Comparison of ENCODE assay signal across 15 mouse cellular contexts in the genomic region with DNA sequence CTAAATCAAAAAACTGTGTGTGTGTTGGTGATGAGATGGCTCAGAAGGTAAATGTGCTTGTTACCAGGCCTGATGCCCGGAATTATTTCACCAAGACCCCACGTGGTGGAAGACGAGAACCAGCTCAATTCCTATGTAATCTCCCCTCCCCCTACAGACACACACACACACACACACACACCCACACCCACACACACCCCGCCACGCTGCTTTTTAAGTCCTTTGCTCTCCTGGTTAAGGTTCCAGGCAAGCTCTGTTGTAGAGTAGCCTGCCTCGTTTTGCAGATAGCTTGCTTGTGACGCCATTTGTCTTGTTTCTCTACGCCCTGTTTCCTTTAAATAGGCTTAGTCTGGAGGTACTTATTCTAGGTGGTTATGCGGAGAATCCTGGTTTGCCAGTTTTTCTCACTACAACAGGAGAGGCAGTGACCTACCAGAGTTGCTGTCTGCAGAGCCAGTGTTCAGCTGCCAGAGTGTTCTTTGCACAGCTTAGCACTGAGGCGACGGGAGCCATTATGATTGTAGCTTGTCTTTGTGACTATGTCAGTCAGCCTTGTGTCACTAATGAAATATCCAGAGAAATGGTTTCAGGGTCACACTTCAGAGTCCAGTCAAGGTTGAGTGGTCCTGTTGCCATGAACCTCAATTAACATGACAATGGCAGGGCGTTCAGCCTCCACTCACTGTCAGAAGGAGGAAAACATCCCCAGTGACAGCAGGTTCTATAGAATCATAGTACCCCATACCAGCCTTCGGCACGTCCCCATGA. TPM values are rescaled to one million over a fixed set of nuclear protein-coding genes. Genes with fewer than 3 reads are reported as not detected.
A peak's percentile ranks its signal among the peaks of the same experiment; 100 is the strongest.
DNase-seq lines count a peak whose midpoint lies in the region; ATAC-seq and TF ChIP-seq lines count a peak whose summit lies in the region.
"Had no signal": no experiment of that assay in that cellular context is flagged by ENCODE, and none has a peak within 500 bp of the region (broad histone marks: within the 10 kb centered on the region; RNA-seq: fewer than 3 reads in every experiment).

No protein-coding gene starts in this region.

- no peak for TF ChIP-seq CTCF in brain, embryonic 14.5 days (IDR thresholded peaks at IDR 0.05; ENCODE audit: borderline replicate concordance, extremely low read depth, insufficient read depth, insufficient read length)
- no peak for TF ChIP-seq CTCF in lung, postnatal 0 days (IDR thresholded peaks at IDR 0.05)

- H3K27me3 ChIP-seq in embryonic facial prominence, embryonic 10.5 days (replicated peaks; ENCODE audit: low read depth, poor library complexity, severe bottlenecking) = no peaks in the 10 kb centered on the region
- H3K27me3 ChIP-seq in hindbrain, embryonic 16.5 days (replicated peaks; ENCODE audit: control insufficient read depth, insufficient read depth, low read length) = no peaks in the 10 kb centered on the region
- H3K27me3 ChIP-seq in neural tube, embryonic 14.5 days (ENCODE audit: control insufficient read depth, insufficient read depth, low read length) = no peaks in the 10 kb centered on the region
- H3K27me3 ChIP-seq in lung, postnatal 0 days (replicated peaks; ENCODE audit: insufficient read depth, low read length) = no peaks in the 10 kb centered on the region
- H3K27me3 ChIP-seq: embryonic facial prominence, embryonic 15.5 days; intestine, embryonic 15.5 days had no signal

- H3K9ac ChIP-seq in hindbrain, embryonic 16.5 days (ENCODE audit: low read depth, low read length) = no peak overlapping the region
- no peak overlapping the region for H3K9ac ChIP-seq in neural tube, embryonic 14.5 days (replicated peaks; ENCODE audit: low read depth, low read length)
- no peak overlapping the region for H3K9ac ChIP-seq in lung, postnatal 0 days (replicated peaks; ENCODE audit: low read depth)
- H3K9ac ChIP-seq: embryonic facial prominence, embryonic 15.5 days; intestine, embryonic 15.5 days had no signal

- H3K4me1 ChIP-seq in embryonic facial prominence, embryonic 10.5 days = peaks cover 50% of the 10 kb centered on the region
- H3K4me1 ChIP-seq in hindbrain, embryonic 16.5 days (ENCODE audit: control insufficient read depth, insufficient read depth, low read depth, low read length) = peaks cover 5% of the 10 kb centered on the region
- 0 out of 2 replicates have a peak, but pooled peaks cover 4% of the 10 kb centered on the region for H3K4me1 ChIP-seq in neural tube, embryonic 14.5 days (ENCODE audit: control insufficient read depth, insufficient read depth, low read length)
- H3K4me1 ChIP-seq in lung, postnatal 0 days (ENCODE audit: insufficient read depth, low read depth, low read length) = no peaks in the 10 kb centered on the region; the same call in 1 of the 2 replicates

- DNase-seq in brain, embryonic 14.5 days (ENCODE audit: low read depth) = peak; percentile 70
- no peak for DNase-seq in embryonic facial prominence, embryonic 10.5 days (ENCODE audit: low spot score)
- DNase-seq in heart, adult 8-10 months (ENCODE audit: low spot score) = no peak
- no peak for DNase-seq in lung, postnatal 0 days (ENCODE audit: low spot score)
- DNase-seq: cerebellum, adult 8-10 months; heart, adult 11 months; lung, postnatal 36 days; thymus, postnatal 25 days had no signal

- no peak overlapping the region for H3K4me3 ChIP-seq in embryonic facial prominence, embryonic 10.5 days
- H3K4me3 ChIP-seq in hindbrain, embryonic 16.5 days (ENCODE audit: low read length) = no peak overlapping the region
- no peak overlapping the region for H3K4me3 ChIP-seq in neural tube, embryonic 14.5 days (ENCODE audit: low read depth, low read length)
- H3K4me3 ChIP-seq in lung, postnatal 0 days (ENCODE audit: low read depth, low read length) = no peak overlapping the region
- H3K4me3 ChIP-seq: embryonic facial prominence, embryonic 15.5 days; intestine, embryonic 15.5 days had no signal

- no peak overlapping the region for H3K4me2 ChIP-seq in hindbrain, embryonic 16.5 days (ENCODE audit: low read length)
- H3K4me2 ChIP-seq in neural tube, embryonic 14.5 days (ENCODE audit: low read depth, low read length) = no peak overlapping the region
- no peak overlapping the region for H3K4me2 ChIP-seq in lung, postnatal 0 days (replicated peaks; ENCODE audit: low read depth, low read length)
- H3K4me2 ChIP-seq: embryonic facial prominence, embryonic 15.5 days; intestine, embryonic 15.5 days had no signal

- TF ChIP-seq EP300 in lung, postnatal 0 days (IDR thresholded peaks at IDR 0.05) = no peak

- H3K9me3 ChIP-seq in embryonic facial prominence, embryonic 10.5 days = no peaks in the 10 kb centered on the region
- no peaks in the 10 kb centered on the region for H3K9me3 ChIP-seq in hindbrain, embryonic 16.5 days (ENCODE audit: control insufficient read depth, low read length)
- no peaks in the 10 kb centered on the region for H3K9me3 ChIP-seq in neural tube, embryonic 14.5 days (ENCODE audit: control insufficient read depth, low read length)
- H3K9me3 ChIP-seq in lung, postnatal 0 days (ENCODE audit: low read length) = no peaks in the 10 kb centered on the region
- H3K9me3 ChIP-seq: embryonic facial prominence, embryonic 15.5 days; intestine, embryonic 15.5 days had no signal

- WGBS in embryonic facial prominence, embryonic 10.5 days = 73% methylated on average over 14 of the region's 14 CpGs
- WGBS in hindbrain, embryonic 16.5 days = 25% methylated on average over 14 of the region's 14 CpGs
- WGBS in neural tube, embryonic 14.5 days = 42% methylated on average over 14 of the region's 14 CpGs
- 80% methylated on average over 14 of the region's 14 CpGs for WGBS in lung, postnatal 0 days

- TF ChIP-seq POLR2A in brain, embryonic 14.5 days (IDR thresholded peaks at IDR 0.05; ENCODE audit: borderline replicate concordance, extremely low read depth, insufficient read depth, insufficient read length, poor library complexity, severe bottlenecking) = no peak

- H3K36me3 ChIP-seq in embryonic facial prominence, embryonic 10.5 days (replicated peaks) = no peaks in the 10 kb centered on the region
- H3K36me3 ChIP-seq in hindbrain, embryonic 16.5 days (ENCODE audit: control insufficient read depth, insufficient read depth, low read length) = no peaks in the 10 kb centered on the region
- H3K36me3 ChIP-seq in neural tube, embryonic 14.5 days (ENCODE audit: control insufficient read depth, insufficient read depth, low read length) = no peaks in the 10 kb centered on the region
- H3K36me3 ChIP-seq in lung, postnatal 0 days (ENCODE audit: insufficient read depth, low read length) = no peaks in the 10 kb centered on the region
- H3K36me3 ChIP-seq: embryonic facial prominence, embryonic 15.5 days; intestine, embryonic 15.5 days had no signal

- H3K27ac ChIP-seq in embryonic facial prominence, embryonic 10.5 days (replicated peaks) = 0 out of 2 replicates have a peak overlapping the region, but pooled peaks have one; percentile 26
- no peak overlapping the region for H3K27ac ChIP-seq in hindbrain, embryonic 16.5 days (ENCODE audit: low read depth, low read length)
- peak overlapping the region; percentile 52; the same call in 1 of the 2 replicates for H3K27ac ChIP-seq in neural tube, embryonic 14.5 days (ENCODE audit: low read depth, low read length)
- H3K27ac ChIP-seq in lung, postnatal 0 days (ENCODE audit: low read length) = no peak overlapping the region
- H3K27ac ChIP-seq: embryonic facial prominence, embryonic 15.5 days; intestine, embryonic 15.5 days; kidney, postnatal 0 days; stomach, postnatal 0 days had no signal

- ATAC-seq in hindbrain, embryonic 16.5 days = peak; percentile 45; the same call in 1 of the 2 replicates
- ATAC-seq in neural tube, embryonic 14.5 days (ENCODE audit: low read depth) = no peak
- ATAC-seq in lung, postnatal 0 days = no peak
- ATAC-seq in megakaryocyte-erythroid progenitor cell, adult 5-6 weeks (replicated peaks; ENCODE audit: low FRiP score, low TSS enrichment, poor library complexity, severe bottlenecking) = no peak
- ATAC-seq: intestine, embryonic 15.5 days had no signal

RNA-seq across cellular contexts. Expression of gene Rptor, which starts 42.1 kb away (rescaled TPM):
- 23.4 and 34.4 TPM in 2 replicates for polyA plus RNA-seq in brain, embryonic 14.5 days (2012; rRNA removed)
- 14.4 and 15.7 TPM in 2 replicates for polyA plus RNA-seq in embryonic facial prominence, embryonic 10.5 days (2016; fragmentation: Nextera tagmentation; extraction: Ambion mirVana)
- polyA plus RNA-seq in hindbrain, embryonic 16.5 days (2015; fragmentation: Nextera tagmentation; extraction: Ambion mirVana) = 8.5 and 10.1 TPM in 2 replicates
- 12.1 and 13.4 TPM in 2 replicates for polyA plus RNA-seq in neural tube, embryonic 14.5 days (2014; fragmentation: Nextera tagmentation; extraction: Ambion mirVana)
- total RNA-seq in heart, adult 8-10 months (2022) = 10 to 100 TPM; 30.3 to 35.6 (median 32.7) TPM
- polyA plus RNA-seq in lung, postnatal 0 days (2015; fragmentation: Nextera tagmentation; extraction: Ambion mirVana) = 5.3 and 5.6 TPM in 2 replicates
- total RNA-seq in megakaryocyte-erythroid progenitor cell, adult 5-6 weeks (2014; fragmentation: Nextera tagmentation) = 29.6 and 36.1 TPM in 2 replicates
- 10.2 and 15.8 TPM in 2 replicates for total RNA-seq in megakaryocyte-erythroid progenitor cell, adult 5-6 weeks (2017)

Comparison
In these comparisons a context has a peak if more than half of its experiments do, and no peak if none do; other contexts are left out.
1. H3K27ac ChIP-seq: peak in embryonic facial prominence, embryonic 10.5 days (single experiment) and neural tube, embryonic 14.5 days (single experiment); none in hindbrain, embryonic 16.5 days (single experiment) and lung, postnatal 0 days (single experiment).